Mouse (Mus musculus): ENCODE data around the gene Rin1.

DNA sequence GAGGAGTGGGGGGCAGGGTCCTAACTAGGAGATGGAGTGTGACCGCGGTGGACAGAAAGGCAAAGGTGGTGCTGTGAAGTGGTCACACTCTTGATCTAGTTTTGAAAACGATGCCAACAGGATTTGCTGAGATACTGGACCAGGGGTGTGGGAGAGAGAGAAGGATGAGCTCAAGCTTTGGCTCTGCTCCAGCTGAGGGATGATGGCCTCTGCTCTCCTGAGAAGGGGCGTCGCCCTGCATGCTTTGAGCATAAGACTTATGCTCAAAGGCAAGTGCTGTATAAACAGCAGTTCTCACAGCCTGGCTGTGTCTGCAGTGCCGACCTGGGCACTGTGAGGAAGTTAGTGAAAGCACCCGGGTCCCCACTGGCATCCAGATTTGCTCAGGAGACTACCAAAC is 14.8 kb downstream of the Rin1 start:
- TF ChIP-seq CTCF (IDR thresholded peaks at IDR 0.05; ENCODE audit: low read depth, low read length) (no peak), POLR2A (IDR thresholded peaks at IDR 0.05; ENCODE audit: extremely low read depth, insufficient read depth, low read length) (no peak)
